8 mouse cellular contexts compared by ENCODE assay signal in the genomic region with DNA sequence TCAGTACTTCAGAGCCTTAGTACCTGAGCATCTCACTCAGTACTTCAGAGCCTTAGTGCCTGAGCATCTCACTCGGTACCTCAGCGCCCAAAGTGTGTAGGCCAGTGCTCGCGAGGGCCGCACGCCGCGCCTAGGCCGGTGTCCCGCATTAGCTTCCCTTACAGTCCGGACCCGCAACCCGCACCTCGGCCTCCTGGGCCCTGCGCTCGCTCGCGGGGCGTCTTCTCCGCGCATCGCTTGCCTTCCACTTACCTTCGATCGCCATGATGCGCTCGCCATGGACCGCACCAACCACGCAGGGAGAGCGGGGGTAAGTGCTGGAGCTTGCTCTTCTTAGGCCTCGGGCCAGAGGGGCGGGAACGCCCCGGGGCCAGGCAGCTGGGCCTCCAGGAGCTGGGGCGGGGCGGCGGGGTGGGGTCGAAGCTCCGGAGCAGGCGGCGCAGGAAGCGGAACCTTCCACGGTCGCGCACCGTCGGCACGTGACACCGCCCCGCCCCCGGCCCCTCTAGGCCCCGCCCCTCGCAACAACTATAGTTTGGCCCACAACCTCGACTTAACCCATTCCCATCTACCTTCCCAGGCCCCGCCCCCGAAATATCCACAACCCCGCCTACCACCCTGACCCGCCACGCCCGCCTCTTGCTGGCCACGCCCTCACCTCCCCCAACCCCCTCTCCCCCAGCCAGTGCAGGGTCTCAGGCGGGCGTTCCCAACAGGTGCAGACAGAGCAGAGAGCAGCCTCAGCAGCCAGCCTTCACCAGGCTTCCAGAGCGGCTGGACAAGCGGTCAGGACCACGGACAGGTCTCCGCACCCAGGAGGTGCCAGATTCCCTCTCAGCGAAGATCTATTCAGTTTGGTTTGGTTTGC. TPM values are rescaled to one million over a fixed set of nuclear protein-coding genes. Genes with fewer than 3 reads are reported as not detected.
DNase-seq lines count a peak whose midpoint lies in the region; ATAC-seq and TF ChIP-seq lines count a peak whose summit lies in the region.

A gene (minus strand): TSS at position 405 of the 868 bp plus-strand sequence.

- H3K4me3 ChIP-seq in forebrain, embryonic 13.5 days = peak within 1 kb of the TSS; percentile 82
- peak within 1 kb of the TSS; percentile 85 for H3K4me3 ChIP-seq in hindbrain, embryonic 10.5 days

- no peaks in the 10 kb centered on the region for H3K36me3 ChIP-seq in forebrain, embryonic 13.5 days (ENCODE audit: poor library complexity, severe bottlenecking)
- H3K36me3 ChIP-seq in hindbrain, embryonic 10.5 days = no peaks in the 10 kb centered on the region

- peak; percentile 28 for DNase-seq in Patski (ENCODE audit: low read depth, low spot score)
- DNase-seq in cerebellum, adult 11 months = peak; percentile 70
- peak; percentile 94 for DNase-seq in hindbrain, embryonic 10.5 days (ENCODE audit: low spot score)
- DNase-seq in layer of hippocampus, postnatal 14 days (ENCODE audit: low spot score in 2 of 2) = peak; percentile 56 to 57
- peak; percentile 28 for DNase-seq in lung, postnatal 25 days (ENCODE audit: low spot score)
- DNase-seq in right cerebral cortex, adult 18-20 months = peak; percentile 66
- DNase-seq in urinary bladder, postnatal 14 days (ENCODE audit: low spot score) = peak; percentile 74

- peak within 1 kb of the TSS; percentile 82 for H3K9ac ChIP-seq in forebrain, embryonic 13.5 days

- under 1% methylated on average over 61 of the region's 67 CpGs for WGBS in forebrain, embryonic 13.5 days
- under 1% methylated on average over 67 of the region's 67 CpGs for WGBS in hindbrain, embryonic 10.5 days

- H3K4me2 ChIP-seq in forebrain, embryonic 13.5 days = peak within 1 kb of the TSS; percentile 91

- POLR2A ChIA-PET in Patski (lab: Charles Lee) = no interaction called here

- CTCF ChIA-PET in Patski (lab: Charles Lee) = no interaction called here

- H3K27me3 ChIP-seq in Patski = peaks cover 22% of the 10 kb centered on the region
- peaks cover 3% of the 10 kb centered on the region; the same call in 1 of the 2 replicates for H3K27me3 ChIP-seq in forebrain, embryonic 13.5 days
- H3K27me3 ChIP-seq in hindbrain, embryonic 10.5 days (ENCODE audit: insufficient read depth, poor library complexity, severe bottlenecking) = peaks cover 6% of the 10 kb centered on the region; the same call in 1 of the 2 replicates

- ATAC-seq in Patski = peak; percentile 91
- peak; percentile 97 for ATAC-seq in forebrain, embryonic 13.5 days

- no peak for TF ChIP-seq CTCF in Patski (IDR thresholded peaks at IDR 0.05)

- peak within 1 kb of the TSS; percentile 61 for H3K27ac ChIP-seq in forebrain, embryonic 13.5 days
- H3K27ac ChIP-seq in hindbrain, embryonic 10.5 days = peak within 1 kb of the TSS; percentile 88

- no peaks in the 10 kb centered on the region for H3K9me3 ChIP-seq in forebrain, embryonic 13.5 days (replicated peaks)
- H3K9me3 ChIP-seq in hindbrain, embryonic 10.5 days = no peaks in the 10 kb centered on the region

- H3K4me1 ChIP-seq in forebrain, embryonic 13.5 days = peaks cover 13% of the 10 kb centered on the region
- H3K4me1 ChIP-seq in hindbrain, embryonic 10.5 days (replicated peaks) = peaks cover 16% of the 10 kb centered on the region

- in situ Hi-C loops in Patski (cut with MboI; ENCODE audit: low pct_unique_long_range_greater_than_20kb) = no loop called here

RNA-seq across cellular contexts. Expression of the gene that starts here (rescaled TPM):
- polyA plus RNA-seq in Patski (2021) = 2.7 TPM
- 6.2 and 7.6 TPM in 2 replicates for polyA plus RNA-seq in forebrain, embryonic 13.5 days (2015; fragmentation: Nextera tagmentation; extraction: Ambion mirVana)
- polyA plus RNA-seq in hindbrain, embryonic 10.5 days (2016; fragmentation: Nextera tagmentation; extraction: Ambion mirVana) = 4.1 and 4.6 TPM in 2 replicates
- 10 to 100 TPM; 20.5 to 22.4 TPM for total RNA-seq in layer of hippocampus, postnatal 14 days (2021)

Comparison
In these comparisons a context has a peak if more than half of its experiments do, and no peak if none do; other contexts are left out.
1. Peak in every context shown above with its lines: DNase-seq, ATAC-seq, H3K4me3 ChIP-seq and H3K27ac ChIP-seq.
2. DNase-seq: peak in every context shown above with its lines; median percentile 94 in hindbrain, embryonic 10.5 days; 74 in urinary bladder, postnatal 14 days; 70 in cerebellum, adult 11 months; 66 in right cerebral cortex, adult 18-20 months; 56 in layer of hippocampus, postnatal 14 days; 28 in Patski; 28 in lung, postnatal 25 days.